Mouse (Mus musculus) spleen, adult 2 months (tissue): ENCODE measurements around the gene Limch1.

Experiments
- CTCF ChIP-seq: fragments of 200-500 bp; IDR thresholded peaks from 2 replicates; pipeline ENCODE4 v1.5.1; 2011; ENCODE audit warnings: mild to moderate bottlenecking, inconsistent platforms; ENCODE audit not compliant: insufficient read depth, insufficient read length, insufficient replicate concordance; ENCODE audit errors: extremely low read depth
- POLR2A ChIP-seq: fragments of 200-500 bp; IDR thresholded peaks from 2 replicates; pipeline ENCODE4 v1.6.1; 2011; ENCODE audit warnings: low read depth, low read length, inconsistent platforms

- TF ChIP-seq POLR2A (no peak), CTCF (no peak)
Measured at GRCm38 (mm10) chr5:66722586-66722985, 23.0 kb upstream of the Limch1 start.
